Mouse (Mus musculus) embryo, embryonic 11.5 days (tissue): Measurements from ENCODE around the gene Myo5a.

Experiments used
- DNase-seq: peaks from one replicate; pipeline ENCODE4 v3.0.0-alpha.2; 2012; ENCODE audit warnings: low read depth, low spot score

Gene Myo5a

DNA sequence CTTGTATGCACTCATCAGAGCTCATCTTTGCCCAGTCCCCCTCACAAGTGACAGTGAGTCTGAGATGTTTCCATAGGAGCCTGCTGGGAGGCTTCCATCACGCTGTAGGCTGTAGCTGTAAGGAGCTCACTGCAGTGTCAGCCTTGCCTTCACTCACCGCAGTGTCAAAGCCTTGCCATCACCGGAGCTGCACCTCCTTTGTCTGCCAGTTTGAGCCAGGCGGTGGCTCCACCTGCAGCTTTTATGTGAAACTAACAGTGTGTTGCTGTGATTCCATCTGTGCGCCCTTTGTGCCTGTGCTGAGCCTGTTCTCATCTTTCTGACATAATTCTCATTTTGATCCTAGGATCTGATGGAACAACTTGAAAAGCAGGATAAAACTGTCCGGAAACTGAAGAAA is 126.5 kb downstream of the Myo5a start:
- DNase-seq = no peak

DNA sequence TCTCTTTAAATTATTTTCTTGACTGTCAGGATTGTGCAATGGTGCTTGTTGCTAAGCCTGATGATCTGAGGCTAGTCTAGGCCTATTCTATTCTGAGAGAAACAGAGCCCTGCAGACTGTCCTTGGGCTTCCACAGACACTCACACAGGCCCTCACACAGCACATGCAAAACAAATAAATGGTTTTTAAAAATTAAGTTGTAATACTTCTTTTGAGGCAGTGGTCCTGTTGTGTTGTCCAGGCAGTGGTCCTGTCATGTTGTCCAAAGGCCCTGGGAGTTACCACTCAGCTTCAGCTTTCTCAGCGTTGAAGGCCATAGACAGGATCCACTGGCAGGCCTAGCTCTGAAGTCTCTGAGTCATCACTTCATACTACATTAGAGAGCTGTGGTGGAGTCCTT is 130.7 kb downstream of the Myo5a start:
- no peak for DNase-seq

DNA sequence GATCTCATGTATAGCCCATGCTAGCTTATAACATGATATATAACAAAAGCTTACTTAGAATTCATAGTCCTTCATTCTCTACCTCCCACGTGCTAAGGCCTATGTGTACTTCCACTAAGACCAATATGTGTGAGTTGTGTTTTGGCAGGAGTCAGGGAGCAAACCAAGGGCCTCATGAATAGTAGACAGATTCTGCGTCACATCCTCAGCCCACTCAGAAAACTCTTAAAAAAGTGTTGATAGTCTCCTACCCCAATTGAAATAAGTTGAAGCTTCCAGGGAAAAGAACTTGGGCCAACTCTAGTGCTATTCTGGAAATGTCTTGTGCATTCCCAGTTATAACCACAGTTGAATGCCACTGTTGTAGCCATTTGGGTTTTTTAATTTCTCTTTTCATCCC is 131.2 kb downstream of the Myo5a start:
- no peak for DNase-seq

DNA sequence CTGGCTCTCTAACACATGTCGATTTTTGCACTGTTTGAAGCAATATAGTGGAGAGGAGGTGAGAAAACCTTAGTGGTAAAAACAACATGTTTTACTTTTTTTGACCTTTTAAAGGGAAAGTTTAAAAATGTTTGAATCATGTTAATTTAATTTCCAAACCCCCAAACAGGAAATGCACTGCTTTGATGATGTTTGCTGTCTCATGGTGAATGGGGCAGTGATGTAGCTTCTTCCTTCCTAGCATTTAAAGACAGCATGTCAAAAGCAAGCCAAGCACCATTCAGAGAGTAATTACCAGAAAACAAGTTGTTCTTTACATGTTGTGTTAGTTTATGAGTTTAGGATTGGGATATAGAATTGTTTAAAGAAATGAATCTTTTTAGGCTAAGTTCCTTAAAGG is 138.4 kb downstream of the Myo5a start:
- no peak for DNase-seq

DNA sequence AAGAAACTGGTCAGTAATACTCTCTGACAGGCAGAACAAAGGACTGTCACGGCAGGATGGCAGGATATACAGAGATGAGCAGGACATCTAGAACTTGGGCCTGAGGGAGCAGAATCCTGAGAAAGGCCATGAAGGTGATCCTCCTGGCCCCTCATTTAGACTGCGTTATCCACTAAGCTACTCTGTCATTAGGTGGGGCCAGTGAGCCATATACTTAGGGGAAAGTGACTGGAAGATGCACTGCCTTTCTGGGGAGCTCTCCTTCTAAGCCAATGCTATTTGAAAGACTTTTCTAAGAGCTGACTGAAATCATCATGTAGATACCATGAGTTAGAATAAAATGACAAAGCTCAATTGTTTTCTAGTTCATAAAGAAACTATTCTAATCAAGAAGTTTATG is 139.5 kb downstream of the Myo5a start:
- DNase-seq = no peak

DNA sequence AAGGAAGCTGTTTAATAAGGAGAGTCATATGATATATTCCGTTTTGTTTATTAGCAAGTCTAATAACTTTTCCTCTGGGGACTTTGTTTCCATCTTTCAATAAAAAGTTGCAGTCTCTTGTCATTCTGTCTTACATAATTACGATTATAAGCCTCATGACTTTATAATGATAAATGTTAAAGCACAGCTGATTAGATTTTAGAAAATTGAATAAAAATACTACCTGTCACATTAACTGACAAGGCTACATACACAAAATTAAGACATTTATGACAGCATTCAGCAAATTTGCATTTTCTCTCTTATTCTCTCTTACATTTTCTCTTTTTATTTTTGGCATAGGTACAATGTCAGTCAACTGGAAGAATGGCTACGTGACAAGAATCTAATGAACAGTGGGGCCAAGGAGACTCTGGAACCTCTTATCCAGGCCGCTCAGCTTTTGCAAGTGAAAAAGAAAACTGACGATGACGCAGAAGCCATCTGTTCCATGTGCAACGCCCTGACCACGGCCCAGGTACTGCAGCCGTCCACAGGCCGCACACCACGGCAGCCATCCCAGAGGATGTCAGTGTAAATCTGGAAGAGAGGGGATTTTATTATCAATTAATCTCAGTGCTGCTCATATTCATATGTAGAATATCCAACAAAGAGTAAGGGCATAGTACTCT is 144.1 kb downstream of the Myo5a start:
- DNase-seq = no peak

DNA sequence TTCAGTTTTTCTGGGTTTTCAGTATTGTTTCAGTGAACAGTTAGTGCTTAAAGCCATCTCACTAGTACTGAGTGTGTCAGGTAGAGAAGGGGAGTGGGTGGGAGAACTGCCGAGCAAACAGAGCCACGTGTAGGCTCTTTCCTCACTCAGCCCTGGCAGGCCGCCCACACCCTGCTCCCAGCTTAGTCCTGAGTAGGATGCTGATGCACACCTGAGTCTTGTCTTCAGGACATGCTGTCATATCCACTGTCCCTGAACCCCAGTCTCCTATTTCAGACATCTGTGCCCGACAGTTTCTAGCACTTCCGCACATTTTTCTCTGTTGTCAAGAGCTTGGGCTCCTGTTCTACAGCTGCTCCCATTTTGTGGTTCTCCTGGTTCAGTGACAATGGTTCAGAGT is 149.1 kb downstream of the Myo5a start:
- DNase-seq = no peak

DNA sequence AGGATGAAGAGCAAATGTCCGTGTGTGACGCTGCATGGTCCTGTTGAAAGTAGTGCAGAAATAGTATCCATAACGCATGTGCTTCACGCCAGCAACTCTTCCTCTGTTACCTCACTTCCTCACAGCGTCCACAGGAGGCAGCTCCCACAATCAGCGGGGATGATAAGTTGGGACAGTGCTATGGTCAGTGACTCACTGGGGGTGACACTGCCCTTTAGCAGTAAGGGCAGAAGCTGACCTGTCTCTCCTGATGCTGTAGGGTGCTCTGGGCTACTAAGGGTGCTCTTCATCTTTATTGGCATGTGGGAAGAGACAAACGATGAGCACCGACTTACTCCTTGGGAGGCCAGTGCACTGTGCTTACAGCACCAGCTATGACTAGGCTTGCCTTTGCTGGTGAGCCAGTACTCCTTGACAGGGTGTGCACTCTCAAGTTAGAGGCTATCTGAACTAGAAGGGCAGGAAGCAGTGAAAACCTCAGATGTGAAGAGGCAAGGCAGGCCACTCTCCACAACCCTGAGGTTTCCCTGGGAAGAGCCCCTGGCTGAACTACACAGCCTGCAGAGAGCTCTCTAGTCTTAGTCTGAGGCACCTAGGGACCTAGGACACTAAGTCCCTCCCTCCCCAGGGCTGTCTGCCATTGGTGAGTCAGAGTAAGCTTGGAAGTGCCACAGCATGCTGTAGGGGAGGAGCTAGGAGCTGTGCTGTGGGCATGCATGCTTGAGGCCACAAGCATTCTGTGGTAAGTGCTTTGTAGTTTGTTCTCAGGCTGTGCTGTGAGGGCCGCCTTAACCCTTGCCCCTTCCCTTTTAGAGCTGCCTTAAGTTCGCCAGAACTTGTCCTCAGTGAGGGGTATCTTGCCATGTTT is 150.8 kb downstream of the Myo5a start:
- no peak for DNase-seq

DNA sequence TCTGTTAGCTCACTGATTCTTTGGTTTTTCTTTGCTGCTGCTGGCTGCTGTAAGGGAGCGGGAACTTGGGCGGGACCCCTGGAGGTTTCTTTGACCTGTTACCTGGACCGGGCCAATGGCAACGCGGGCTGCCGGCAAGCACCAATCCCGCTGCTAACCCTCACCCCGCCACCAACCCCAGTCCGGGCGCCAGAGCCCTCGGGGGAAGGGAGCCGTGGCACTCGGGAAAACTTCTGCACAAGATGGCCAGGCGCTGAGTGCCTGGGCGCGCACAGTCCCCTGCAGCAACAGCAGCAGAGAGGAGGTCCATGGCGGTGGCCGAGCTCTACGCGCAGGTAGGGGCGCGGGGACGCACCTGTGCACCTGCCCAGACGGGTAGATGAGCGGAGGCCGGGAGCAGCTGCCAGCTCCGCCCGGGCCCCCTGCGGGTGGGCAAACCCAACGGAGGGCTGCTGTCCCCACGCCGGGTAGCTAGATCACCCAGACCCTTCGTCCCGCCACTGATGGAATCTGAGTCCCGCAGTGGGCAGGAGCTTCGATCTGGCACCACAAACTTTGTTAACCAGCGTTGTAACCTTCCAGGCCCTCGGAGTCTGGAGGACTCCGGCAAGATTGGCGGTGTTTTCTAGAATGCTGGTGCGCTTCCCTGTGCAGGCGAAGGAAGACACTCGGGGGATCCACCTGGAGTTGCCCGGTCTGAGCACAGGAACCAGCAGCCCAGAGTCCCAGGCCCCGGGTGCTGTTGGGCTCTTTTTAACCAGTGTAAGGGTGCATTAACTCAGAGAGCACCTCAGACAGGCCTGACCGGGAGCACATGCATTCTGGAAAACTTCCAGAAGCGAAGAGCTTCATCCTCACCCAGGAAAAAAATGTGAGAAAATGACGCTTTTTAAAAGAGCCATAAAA is 161.3 kb downstream of the Myo5a start, which contains the start of gene Myo5c:
Myo5c (plus strand) TSS at position 180 of the 906 bp plus-strand sequence.
- no peak for DNase-seq

DNA sequence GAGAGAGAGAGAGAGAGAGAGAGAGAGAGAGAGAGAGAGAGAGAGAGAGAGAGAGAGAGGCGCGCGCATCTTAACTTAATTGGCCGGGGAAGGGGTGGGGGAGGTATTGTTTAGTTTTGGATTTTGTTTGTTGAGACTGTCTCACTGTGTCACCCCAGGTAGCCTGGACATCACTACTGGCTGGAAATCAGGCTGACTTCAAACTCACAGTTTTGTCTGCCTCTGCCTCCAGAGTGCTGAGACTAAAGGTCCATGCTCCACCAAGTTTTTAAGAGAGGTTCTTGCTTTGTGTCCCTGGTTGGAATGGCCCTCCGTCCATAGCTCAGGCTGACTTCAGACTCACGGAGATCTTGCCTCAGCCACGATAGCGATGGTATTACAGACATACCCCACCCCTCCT is 162.0 kb downstream of the Myo5a start:
- no peak for DNase-seq

DNA sequence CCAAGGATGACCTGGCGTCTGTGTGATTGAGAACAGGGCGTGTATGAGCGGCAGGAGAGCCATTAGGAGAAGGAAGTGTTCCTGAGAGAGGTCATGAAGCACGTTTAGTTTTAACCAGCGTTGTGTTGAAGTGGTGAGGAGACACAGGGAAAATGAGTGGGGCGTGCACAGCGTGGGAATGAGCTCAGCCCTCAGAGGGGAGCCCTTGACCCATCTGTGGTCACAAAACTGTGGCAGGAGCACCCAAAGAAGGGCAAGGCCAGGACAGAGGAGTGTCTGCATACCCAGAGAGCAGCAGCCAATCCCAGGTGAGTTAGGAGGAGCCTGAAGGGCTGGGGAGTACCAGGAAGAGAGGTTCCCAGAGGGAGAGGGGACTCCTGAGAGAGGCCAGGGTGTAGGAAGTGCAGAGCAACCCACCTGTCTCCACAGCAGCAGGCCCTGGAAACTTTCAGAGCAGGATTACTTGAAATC is 163.5 kb downstream of the Myo5a start:
- DNase-seq = no peak

DNA sequence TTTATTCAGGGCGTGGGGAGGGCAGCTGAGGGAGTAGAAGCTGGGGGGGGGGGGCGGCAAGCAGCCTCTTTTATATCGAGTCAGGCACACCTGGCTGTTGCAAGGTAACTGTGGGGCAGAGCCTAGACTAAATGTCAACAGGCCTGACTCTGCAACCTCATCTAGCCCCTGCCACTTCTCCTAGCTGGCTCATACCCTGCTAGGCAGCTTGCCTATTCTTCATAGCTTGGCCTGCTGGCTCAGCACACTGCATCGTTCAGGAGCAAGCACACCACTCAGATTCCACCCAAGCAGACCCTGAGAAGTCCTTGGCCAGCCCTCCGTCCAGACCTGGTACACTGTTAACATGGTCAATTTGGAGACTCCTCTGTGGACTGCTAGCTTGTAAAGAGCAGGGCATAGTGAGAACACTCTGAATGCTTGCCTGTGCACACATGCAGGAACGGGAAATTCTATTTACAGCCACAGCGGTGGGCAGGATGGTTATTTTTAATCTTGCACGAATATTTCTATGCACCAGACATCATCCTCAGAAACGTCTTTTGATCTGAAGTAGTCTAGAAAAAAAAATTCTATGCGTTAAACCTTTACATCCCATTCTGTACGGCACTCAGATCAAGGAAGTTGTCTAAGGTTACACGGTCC is 164.3 kb downstream of the Myo5a start:
- DNase-seq = no peak

DNA sequence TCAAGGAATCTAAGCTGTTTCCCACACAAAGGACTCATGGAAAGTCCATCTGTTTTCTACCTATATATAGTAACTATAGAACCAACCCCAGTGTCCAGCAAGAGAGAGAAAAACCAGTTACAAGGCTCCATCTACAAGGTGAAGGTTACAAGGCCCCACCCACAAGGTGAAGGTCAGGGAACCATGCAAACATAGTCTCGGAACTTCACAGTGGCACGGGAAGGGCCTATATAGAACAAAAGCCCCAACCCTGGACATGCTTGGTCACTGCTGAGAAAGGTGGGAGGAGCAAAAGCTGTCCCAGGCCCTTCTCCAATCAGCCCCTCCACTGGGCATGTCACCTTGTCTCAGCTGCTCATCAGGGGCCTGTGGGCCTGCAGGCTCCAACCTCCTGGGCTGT is 164.9 kb downstream of the Myo5a start:
- DNase-seq = no peak

DNA sequence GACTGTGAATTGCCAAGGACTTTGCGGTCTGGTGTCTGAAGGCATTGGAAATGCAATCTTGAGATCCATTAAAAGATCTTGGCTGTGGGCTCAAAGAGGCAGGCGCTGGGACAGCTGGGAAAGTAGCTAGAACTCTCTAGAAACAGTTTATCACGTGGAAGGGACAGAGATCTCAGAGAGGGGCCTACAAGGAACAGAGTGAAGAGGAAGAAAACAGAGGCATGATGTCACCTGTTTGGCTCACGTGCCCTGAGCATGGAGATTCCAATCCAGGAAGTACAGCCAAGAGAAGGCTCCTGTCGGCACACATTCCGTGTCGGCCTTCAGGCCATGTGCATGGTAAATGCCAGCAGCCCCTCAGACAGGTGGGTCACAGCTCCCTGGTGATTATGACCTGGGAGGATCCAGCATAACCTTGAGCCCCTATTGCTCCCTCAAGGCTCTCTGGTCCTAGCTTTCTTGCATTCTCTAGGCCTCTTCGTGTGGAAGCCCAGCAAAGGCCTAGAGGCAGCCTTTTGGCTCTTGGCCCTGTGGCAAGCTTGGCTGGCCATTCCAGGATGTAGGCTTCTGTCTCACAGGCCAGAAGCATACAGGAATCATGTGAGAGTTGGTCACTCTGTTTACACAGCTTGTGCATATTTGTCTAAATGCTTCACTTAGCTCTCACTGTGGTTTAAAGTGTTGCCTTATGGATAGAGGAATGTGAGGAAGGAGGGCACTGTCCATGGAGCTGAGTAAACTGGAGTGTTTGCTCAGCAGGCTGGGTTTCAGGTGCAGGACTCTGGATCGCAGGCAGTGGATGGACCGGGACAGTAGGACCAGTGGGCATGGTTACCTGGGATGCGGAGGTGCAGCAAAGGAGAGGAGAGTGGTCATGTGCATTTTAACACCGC is 165.8 kb downstream of the Myo5a start:
- DNase-seq = no peak

DNA sequence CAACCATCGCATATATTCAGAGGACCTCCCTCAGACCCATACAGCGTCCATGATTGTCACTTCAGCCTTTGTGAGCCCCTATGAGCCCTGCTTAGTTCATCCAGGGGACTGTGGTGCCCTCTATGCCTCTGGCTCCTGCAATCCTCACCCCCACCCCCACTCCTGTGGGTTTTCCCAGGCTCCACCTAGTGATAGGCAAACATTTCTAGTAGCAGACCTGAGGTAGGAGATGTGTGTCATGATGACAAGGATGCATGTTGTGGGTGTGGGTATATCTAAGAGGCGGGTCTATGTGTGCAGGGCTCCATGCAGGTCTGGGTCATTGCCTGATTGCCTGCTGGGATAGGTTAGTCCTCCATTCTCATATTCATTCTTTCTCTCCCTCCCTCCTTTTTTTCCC is 167.4 kb downstream of the Myo5a start:
- no peak for DNase-seq

DNA sequence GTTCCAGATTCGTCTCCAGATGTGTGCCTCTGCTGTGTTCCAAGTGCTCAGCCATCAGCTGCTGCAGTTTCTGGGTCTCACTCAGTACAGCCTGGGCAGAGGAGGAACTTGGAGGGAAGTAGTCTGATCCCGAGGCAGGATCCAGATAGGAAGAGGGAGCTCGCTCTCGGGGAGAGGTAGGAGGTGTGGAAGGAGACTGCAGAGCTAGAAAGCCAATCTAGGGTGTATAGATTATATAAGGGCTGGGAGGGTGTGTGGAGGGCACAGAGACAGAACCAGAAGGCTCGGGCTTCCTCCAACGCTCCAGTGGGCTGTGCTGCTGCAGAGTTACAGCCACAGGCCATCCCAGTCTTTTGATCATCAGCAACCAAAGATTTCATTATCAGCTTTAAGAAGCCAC is 172.2 kb downstream of the Myo5a start:
- DNase-seq = no peak

DNA sequence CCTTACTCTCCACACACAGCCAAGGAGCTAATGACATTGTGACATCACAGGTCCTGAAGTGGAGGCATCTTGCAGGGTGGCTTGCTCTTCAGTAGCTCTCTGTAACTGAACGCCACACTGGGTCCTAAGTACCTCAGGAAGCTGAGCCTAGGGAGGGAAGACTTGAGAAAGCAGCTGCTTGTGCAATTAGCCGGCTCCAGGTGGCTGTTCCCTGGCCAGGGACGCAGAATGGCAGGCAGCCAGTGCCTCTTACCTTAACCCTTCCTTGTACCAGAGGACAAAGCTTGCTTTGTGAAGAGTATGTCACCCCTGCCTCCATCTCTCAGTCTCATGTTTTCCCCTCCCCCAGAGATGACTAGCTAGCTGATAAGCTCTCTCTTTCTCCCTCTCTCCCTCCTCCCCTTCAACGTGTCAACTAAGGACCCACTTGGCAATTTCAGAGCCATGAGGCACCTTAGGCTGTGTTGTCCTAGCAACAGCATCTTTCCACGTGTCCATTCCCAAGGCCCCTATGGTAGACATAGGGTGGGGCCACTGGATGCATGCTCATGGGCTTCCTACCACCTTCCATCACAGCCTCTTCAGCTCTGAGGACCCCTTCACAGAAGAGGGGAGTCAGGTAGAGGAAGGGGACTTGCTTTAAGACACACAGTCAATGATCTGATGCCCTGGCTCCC is 173.1 kb downstream of the Myo5a start:
- DNase-seq = no peak

DNA sequence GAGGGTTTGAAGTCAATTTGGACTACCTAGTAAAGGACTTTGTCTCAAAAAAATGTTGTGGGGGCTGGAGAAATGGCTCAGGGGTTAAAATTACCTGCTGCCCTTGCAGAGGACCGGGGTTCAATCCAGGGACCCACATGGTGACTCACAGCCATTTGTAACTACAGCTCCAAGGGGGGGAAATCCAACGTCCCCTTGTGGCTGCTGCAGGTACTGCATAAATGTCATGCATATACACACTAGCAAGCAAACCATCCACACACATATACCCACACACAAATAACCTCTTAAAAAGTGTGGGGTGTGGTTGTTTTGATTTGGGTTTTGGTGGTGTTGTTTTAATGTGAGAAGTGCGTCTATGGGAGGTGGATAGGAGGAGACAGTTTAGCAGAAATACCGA is 173.7 kb downstream of the Myo5a start:
- DNase-seq = no peak

DNA sequence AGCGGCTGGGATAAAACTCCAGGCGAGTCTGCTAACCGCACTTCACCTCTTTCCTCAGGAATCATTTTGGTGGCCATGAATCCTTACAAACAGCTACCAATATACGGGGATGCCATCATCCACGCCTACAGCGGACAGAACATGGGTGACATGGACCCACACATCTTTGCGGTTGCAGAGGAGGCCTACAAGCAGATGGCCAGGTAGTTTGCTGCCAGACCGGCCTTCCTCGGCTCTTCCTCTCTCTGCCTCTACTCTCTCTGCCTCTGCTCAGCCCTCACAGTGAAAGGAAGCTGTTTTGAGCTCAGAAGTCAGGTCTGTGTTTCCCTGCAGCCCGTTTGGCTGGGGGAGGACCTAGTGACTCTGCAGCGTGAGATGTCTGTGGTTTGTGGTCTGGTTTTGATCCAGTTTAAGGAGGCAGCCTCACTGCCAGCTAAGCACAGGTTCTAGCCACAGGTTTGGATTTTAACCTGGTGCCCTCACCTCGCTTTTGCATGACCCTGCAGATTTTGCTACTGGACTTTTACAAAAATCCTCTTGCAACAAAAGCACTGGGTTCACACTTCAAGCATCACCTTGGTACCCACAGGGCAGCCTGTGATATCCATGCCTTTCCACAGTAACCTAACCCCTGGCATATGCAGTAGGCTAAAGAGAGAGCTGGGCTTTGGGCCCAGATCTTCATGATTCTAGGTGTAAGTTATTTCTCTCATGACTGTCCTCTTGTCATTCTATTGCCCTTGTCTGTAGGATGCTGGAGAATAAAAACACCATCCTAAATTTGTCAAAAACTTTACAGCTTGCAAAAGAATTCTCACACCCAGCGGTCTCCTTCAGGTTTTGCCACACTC is 175.5 kb downstream of the Myo5a start:
- DNase-seq = no peak
